Mouse (Mus musculus) testis, postnatal 10 days (tissue): ENCODE results near the gene Gm9970.

Source experiments
- DNase-seq: peaks from one replicate; pipeline ENCODE4 v3.0.0; 2021; ENCODE audit warnings: low spot score

Gene Gm9970

GRCm38 (mm10) chr5:31195671-31196070, 45.4 kb downstream of the Gm9970 start:
- no peak for DNase-seq

GRCm38 (mm10) chr5:31194486-31195485, 46.2 kb downstream of the Gm9970 start:
- no peak for DNase-seq

GRCm38 (mm10) chr5:31193631-31194281, 47.3 kb downstream of the Gm9970 start:
- no peak for DNase-seq

- DNase-seq = peak; percentile 98
Measured at GRCm38 (mm10) chr5:31192939-31193630, 47.9 kb downstream of the Gm9970 start, which contains the start of the genes Snx17 and Eif2b4. TSS of gene Snx17 (plus strand) at chr5:31193227. TSS of gene Eif2b4 (minus strand) at chr5:31193430.

GRCm38 (mm10) chr5:31192045-31192938, 48.7 kb downstream of the Gm9970 start:
- peak; percentile 92 for DNase-seq
